Mouse (Mus musculus): ENCODE data around the gene Ryr2.

Gene Ryr2

DNA sequence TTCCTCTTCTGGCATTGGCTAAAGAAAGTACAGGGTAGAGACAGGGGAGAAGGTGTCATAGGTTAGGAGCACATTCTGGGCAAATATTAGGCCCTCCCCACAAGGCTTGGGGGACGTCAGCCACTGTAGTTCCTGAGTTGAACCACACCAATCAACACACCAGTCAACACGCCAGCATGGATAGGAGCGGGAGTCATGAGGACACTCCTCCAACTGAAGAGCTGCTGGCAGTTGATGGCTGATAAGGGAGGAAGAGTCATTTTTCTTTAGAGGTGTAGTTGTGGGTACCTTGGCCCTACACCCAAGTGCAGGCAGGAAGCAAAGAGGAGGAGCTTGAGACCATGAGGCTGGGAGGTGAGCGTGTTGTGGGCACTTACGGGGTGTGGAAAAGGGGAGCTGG, 13.6 kb downstream of the Ryr2 start:
- no peak for DNase-seq

- DNase-seq: no peak
These were observed 14.2 kb downstream of the Ryr2 start for GRCm38 (mm10) chr13:12092379-12093107.

DNA sequence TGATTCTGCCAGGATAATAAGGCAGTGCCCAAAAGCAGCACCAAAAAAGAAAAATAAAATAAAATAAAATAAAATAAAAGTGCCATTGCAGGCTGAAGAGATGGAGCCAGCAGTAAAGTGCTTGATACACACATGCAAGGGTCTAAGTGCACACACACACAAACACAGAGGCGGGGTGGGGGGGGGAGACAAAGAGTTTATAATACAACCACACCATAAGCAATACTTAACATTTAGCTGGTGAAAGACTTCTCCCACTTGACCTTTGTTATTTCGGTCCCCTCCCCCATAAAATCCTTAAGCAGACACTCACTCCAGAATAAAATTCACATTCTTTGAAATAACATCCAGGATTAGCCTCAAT, 22.7 kb downstream of the Ryr2 start:
- no peak for DNase-seq

- no peak for DNase-seq
These were observed 23.2 kb downstream of the Ryr2 start for GRCm38 (mm10) chr13:12083443-12084111.

GRCm38 (mm10) chr13:12080590-12080989, 26.2 kb downstream of the Ryr2 start:
- no peak for DNase-seq

DNA sequence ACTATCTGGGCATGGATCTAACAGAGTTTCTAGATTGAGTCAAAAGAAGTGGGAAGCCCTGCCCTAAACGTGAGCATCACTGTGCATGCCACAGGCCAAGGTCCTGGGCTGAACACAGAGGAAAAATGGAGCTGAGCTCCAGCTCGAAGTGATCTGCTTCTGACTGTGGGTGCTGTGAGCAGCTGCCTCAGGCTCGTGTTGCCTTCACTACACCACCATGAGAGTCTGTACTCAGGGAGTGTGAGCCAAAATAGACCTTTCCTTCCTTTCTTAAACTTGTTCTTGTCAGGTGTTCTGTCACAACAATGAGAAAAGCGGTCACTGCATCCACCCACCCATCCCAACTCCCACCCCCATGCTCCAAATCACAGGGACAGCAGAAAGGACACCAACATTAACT, 27.2 kb downstream of the Ryr2 start:
- DNase-seq: no peak

DNA sequence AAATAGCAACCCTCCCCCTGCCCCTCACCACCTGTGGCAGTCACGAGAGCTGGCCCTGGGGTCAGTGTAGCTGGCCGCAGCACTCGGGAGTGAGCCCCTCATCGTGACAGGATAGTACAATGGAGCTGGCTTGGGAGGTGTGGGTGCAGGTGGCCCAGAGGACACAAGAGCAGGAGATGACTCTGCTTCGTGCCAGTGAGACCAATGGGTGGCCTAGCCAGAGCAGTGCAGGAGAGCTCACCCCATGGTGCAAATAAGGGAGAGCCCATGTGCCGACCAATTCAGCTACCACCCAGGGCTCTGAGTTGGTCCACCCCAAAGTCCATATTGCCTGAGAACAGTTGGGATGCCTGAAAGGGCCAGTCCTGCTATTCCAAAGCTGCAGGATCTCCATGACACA, 31.8 kb downstream of the Ryr2 start:
- DNase-seq: no peak

- no peak for DNase-seq
These were observed 34.2 kb downstream of the Ryr2 start for GRCm38 (mm10) chr13:12072571-12072970.

- peak; percentile 7 for DNase-seq
These were observed 34.6 kb downstream of the Ryr2 start for GRCm38 (mm10) chr13:12072112-12072511.

- no peak for DNase-seq
These were observed 36.3 kb downstream of the Ryr2 start for GRCm38 (mm10) chr13:12070157-12071129.

DNA sequence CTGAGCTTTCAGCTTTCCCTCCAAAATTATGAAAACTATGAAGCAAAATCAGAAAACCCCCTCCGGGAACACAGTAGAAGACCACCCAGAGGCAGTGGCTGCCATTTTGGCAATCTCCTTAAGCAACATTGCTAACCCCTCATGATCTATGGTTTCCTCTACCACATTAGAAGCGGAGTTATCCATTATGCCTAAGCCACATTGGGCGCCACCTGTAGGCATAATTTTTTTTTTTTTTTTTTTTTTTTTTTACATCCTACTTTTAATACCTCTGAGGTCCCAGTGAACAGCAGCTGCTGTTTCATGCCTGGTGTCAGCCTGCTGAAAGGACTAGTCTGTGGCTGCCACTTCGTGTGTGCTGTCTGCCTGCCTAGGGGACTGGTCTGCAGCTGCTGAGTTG, 42.2 kb downstream of the Ryr2 start:
- DNase-seq: no peak

GRCm38 (mm10) chr13:12063561-12063960, 43.2 kb downstream of the Ryr2 start:
- no peak for DNase-seq

DNA sequence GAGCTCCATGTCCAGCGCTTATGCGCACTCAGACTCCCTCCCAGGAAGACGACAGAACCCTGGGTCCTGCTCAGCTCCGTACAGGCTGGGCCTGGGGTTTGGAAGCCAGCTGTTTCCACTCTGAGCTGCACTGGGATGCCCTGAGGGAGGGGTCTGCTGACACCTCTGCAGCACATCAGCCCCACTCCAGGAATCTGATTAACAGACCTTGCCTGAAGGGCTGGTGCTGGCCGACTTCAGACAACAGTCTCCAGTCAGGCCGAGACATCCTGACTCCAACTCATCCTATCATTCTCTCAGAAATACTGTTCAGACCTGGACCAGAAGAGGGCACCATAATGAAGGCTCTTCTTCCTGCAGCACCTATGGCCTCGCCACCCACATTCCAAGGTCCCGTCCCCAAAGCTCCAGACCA, 49.4 kb downstream of the Ryr2 start:
- no peak for DNase-seq

DNA sequence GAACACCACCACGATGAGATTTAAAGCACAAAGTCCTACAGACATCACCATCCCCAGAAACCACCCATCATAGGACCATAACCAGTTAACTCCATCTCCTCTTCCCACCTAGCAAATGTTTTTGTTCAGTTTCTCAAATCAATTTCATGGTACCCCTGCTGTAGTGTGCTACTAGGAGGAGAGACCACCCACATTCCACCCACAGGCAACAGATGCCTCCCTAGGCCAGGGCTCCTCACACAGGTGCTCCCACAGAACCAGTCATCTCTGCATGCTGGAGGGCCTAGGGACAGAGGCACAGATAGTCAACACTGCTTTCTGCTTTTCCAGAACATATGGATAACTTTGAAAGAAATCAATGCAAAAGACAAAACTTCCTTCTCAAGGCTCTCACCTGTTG, 50.8 kb downstream of the Ryr2 start:
- DNase-seq: no peak

DNA sequence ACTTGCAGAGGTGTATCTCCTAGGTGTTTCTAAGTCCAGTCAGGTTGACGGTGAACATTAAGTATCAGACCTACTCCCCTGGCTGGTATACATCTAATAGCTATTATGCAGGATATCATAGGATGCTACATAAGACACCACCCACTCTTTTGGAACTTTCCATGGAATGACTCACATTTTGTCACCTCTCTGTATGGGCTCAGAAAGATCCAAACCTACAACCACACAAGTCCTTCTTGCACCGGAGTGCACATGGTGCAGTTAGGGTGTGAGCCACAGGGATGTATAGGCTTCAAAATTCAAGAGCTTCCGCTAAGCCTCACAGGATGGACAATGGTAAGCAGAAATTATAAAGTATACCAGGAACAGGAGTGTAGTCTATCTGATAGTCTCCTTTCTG, 52.8 kb downstream of the Ryr2 start:
- no peak for DNase-seq

DNA sequence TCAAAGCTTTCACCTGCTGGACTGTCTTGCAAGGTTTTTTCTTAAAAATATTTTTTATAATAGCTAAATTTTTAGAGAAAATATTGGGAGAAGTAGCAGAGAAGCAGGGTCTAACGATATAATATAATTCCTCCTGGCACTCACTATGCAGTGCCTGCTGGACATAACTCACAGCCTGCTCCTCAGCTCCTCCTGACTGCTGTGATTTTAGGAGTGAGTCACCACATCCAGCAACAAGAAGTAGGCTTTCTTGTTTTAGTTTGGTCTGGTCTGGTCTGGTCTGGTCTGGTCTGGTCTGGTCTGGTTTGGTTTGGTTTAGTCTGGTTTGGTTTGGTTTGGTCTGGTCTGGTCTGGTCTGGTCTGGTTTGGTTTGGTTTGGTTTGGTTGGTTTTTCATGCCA, 55.9 kb downstream of the Ryr2 start:
- no peak for DNase-seq

DNA sequence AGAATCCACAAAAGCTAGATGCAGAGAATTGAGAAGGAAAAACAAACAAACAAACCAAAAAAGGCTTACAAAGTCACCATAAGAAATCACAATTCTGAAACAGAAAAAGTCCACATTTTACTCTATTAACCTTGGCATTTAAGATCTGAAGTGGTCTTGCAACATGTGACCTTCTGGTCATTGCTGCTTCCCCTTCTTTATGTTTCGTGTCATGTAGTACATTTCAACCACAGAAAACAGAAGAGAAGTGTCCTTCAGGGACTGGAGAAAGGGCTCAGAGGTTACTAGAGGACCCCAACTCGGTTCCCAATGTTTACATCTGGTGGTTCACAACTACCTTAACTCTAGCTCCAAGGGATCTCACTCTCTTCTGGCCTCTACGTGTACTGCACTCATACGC, 59.7 kb downstream of the Ryr2 start:
- DNase-seq: no peak

- DNase-seq: no peak
These were observed 62.0 kb downstream of the Ryr2 start for GRCm38 (mm10) chr13:12044751-12045150.

DNA sequence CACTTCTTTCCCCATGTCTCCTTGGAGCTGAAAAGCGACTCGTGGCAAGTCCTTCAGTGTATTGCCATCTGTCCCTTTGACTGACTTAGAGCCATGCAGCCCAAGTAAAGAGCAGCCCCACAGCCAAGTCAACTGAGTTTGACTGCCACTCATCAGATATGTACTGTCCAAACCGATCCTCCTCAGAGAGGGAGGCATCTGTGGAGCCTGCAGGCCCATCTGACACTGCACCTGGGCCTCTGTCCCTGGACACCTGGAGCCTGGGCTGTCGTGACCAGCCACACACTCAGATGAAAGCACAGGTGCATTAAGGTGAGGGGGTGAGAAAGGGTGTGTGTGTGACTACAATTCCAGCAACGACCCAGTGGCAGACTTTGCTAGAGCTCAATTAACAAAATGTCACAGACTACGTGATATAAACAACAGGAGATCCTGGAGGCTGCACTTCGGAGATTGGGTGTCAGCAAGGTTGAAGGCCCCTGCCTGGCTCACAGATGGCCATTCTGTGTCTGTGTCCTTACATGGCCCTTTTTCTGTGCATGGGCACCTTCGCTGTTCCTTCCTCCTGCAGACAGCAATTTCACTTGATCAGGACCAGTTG, 63.8 kb downstream of the Ryr2 start:
- no peak for DNase-seq

- DNase-seq: no peak
These were observed 66.8 kb downstream of the Ryr2 start for GRCm38 (mm10) chr13:12039967-12040366.

GRCm38 (mm10) chr13:12038676-12039075, 68.1 kb downstream of the Ryr2 start:
- no peak for DNase-seq

- DNase-seq: no peak
These were observed 69.5 kb downstream of the Ryr2 start for GRCm38 (mm10) chr13:12037241-12037640.

DNA sequence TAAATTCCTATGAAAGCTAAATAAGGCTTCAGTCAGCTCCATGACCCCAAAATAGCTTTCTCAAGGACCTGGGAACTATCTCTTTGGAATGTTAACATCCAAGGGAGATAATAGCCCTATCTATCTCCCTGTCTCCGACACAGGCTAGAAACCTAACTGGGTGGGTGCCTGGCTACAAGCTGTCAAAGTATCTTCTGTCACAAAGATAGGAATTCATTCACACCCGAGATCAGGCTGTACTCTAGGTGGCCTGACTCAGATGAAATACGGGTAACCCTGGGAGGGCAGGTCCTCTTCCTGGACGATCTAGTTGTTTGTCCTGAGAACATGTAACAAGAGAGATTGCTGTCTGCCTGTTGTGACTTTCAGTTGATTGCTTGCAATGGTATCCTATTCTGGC, 69.9 kb downstream of the Ryr2 start:
- no peak for DNase-seq
